Mouse (Mus musculus): ENCODE measurements around the gene Slc30a1. TPM values are rescaled to one million over a fixed set of nuclear protein-coding genes. Genes with fewer than 3 reads are reported as not detected.
A peak's percentile ranks its signal among the peaks of the same experiment; 100 is the strongest.

Slc30a1 gene
- polyA plus RNA-seq, 1 experiment, result 3.5 TPM

GRCm38 (mm10) chr1:191911067-191911668 is 4.6 kb downstream of the Slc30a1 start:
- peaks cover 16% of the 10 kb centered on the region for H3K36me3 ChIP-seq (ENCODE audit: control insufficient read depth, insufficient read depth)
- H3ac ChIP-seq (ENCODE audit: control insufficient read depth, insufficient read length, low read depth), result no peak overlapping the region
- H3K27me3 ChIP-seq (ENCODE audit: control insufficient read depth, insufficient read depth, insufficient read length), result no peaks in the 10 kb centered on the region
- TF ChIP-seq MYOG (IDR thresholded peaks at IDR 0.05; ENCODE audit: control insufficient read depth, extremely low read depth, insufficient read length), result no peak
- no peak for TF ChIP-seq MYOD1 (IDR thresholded peaks at IDR 0.05; ENCODE audit: control insufficient read depth, insufficient read length, low read depth)
- no peak for TF ChIP-seq CTCF (IDR thresholded peaks at IDR 0.05; ENCODE audit: control insufficient read depth, insufficient read depth, insufficient read length)
- no peak for TF ChIP-seq CEBPB (IDR thresholded peaks at IDR 0.05; ENCODE audit: low read depth)
- TF ChIP-seq MAX (IDR thresholded peaks at IDR 0.05), result no peak
- TF ChIP-seq USF1 (IDR thresholded peaks at IDR 0.05; ENCODE audit: low read depth), result no peak
- TF ChIP-seq FOSL1 (IDR thresholded peaks at IDR 0.05; ENCODE audit: insufficient read depth, low read length, poor library complexity, severe bottlenecking), result no peak
- peaks cover 6% of the 10 kb centered on the region for H3K79me3 ChIP-seq (ENCODE audit: low read depth)
- H3K79me2 ChIP-seq (ENCODE audit: control insufficient read depth, insufficient read depth), result peaks cover 28% of the 10 kb centered on the region
- H3K4me3 ChIP-seq (ENCODE audit: insufficient read depth, poor library complexity, severe bottlenecking), result no peak overlapping the region

DNA sequence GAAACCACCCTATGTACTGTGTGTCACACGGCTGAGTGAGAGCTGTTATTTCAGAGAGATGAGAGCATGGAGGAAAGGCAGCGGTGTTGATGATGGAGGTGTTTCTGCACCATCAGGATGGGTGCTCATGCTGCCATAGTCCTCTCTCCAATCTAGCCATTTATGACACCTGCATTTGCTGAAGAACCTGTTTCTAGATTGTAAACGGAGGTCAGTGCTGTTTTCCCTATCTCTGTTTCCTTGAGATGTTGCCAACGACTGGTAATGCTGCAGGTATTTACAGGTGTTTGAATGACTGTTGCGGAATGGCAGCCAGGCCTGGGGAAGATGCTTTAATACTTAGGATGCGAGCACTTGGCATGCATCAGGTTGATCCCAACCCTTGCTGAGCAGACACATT is 8.1 kb downstream of the Slc30a1 start:
- Histone ChIP-seq H3K36me3 (ENCODE audit: control insufficient read depth, insufficient read depth) (peaks cover 2% of the 10 kb centered on the region), H3K4me3 (ENCODE audit: insufficient read depth, poor library complexity, severe bottlenecking) (no peak overlapping the region), H3K27me3 (ENCODE audit: control insufficient read depth, insufficient read depth, insufficient read length) (no peaks in the 10 kb centered on the region), H3K79me3 (ENCODE audit: low read depth) (no peaks in the 10 kb centered on the region), H3K79me2 (ENCODE audit: control insufficient read depth, insufficient read depth) (peaks cover under 1% of the 10 kb centered on the region), H3ac (ENCODE audit: control insufficient read depth, insufficient read length, low read depth) (no peak overlapping the region)
- TF ChIP-seq MYOG (IDR thresholded peaks at IDR 0.05; ENCODE audit: control insufficient read depth, extremely low read depth, insufficient read length) (no peak), FOSL1 (IDR thresholded peaks at IDR 0.05; ENCODE audit: insufficient read depth, low read length, poor library complexity, severe bottlenecking) (no peak), MYOD1 (IDR thresholded peaks at IDR 0.05; ENCODE audit: control insufficient read depth, insufficient read length, low read depth) (no peak), USF1 (IDR thresholded peaks at IDR 0.05; ENCODE audit: low read depth) (no peak)

DNA sequence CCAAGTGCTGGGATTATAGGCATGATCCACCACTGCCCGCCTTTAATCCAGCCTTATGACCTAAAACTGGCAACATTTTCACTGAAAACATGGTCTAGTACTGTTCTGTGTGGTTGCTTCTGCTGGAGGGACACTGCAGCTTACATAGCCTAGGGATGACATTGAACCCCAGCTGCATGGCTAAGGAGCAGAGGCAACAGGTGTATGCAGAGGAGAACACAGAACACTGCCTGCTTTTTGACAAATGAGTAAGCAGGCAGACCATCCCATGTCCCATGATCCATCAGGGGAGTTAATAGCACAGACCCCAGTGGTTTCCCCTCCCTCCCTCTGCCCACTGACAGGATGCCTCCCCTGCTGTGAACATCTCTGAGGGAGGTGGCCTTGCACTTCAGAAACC is 9.0 kb downstream of the Slc30a1 start:
- H3K36me3 ChIP-seq (ENCODE audit: control insufficient read depth, insufficient read depth), result no peaks in the 10 kb centered on the region
- TF ChIP-seq CEBPB (IDR thresholded peaks at IDR 0.05; ENCODE audit: low read depth) (no peak), MYOD1 (IDR thresholded peaks at IDR 0.05; ENCODE audit: control insufficient read depth, insufficient read length, low read depth) (peak; percentile 77), MAX (IDR thresholded peaks at IDR 0.05) (no peak), MYOG (IDR thresholded peaks at IDR 0.05; ENCODE audit: control insufficient read depth, extremely low read depth, insufficient read length) (no peak), USF1 (IDR thresholded peaks at IDR 0.05; ENCODE audit: low read depth) (no peak)
- H3ac ChIP-seq (ENCODE audit: control insufficient read depth, insufficient read length, low read depth), result no peak overlapping the region
- no peak overlapping the region for H3K4me3 ChIP-seq (ENCODE audit: insufficient read depth, poor library complexity, severe bottlenecking)
- no peaks in the 10 kb centered on the region for H3K79me3 ChIP-seq (ENCODE audit: low read depth)
- no peaks in the 10 kb centered on the region for H3K27me3 ChIP-seq (ENCODE audit: control insufficient read depth, insufficient read depth, insufficient read length)
- H3K79me2 ChIP-seq (ENCODE audit: control insufficient read depth, insufficient read depth), result no peaks in the 10 kb centered on the region

- no peaks in the 10 kb centered on the region for H3K79me2 ChIP-seq (ENCODE audit: control insufficient read depth, insufficient read depth)
- H3K79me3 ChIP-seq (ENCODE audit: low read depth), result no peaks in the 10 kb centered on the region
- no peaks in the 10 kb centered on the region for H3K36me3 ChIP-seq (ENCODE audit: control insufficient read depth, insufficient read depth)
- no peak overlapping the region for H3K4me3 ChIP-seq (ENCODE audit: insufficient read depth, poor library complexity, severe bottlenecking)
- H3ac ChIP-seq (ENCODE audit: control insufficient read depth, insufficient read length, low read depth), result no peak overlapping the region
- no peaks in the 10 kb centered on the region for H3K27me3 ChIP-seq (ENCODE audit: control insufficient read depth, insufficient read depth, insufficient read length)
- TF ChIP-seq CTCF (IDR thresholded peaks at IDR 0.05; ENCODE audit: control insufficient read depth, insufficient read depth, insufficient read length) (no peak), MYOG (IDR thresholded peaks at IDR 0.05; ENCODE audit: control insufficient read depth, extremely low read depth, insufficient read length) (no peak), CEBPB (IDR thresholded peaks at IDR 0.05; ENCODE audit: low read depth) (no peak), MYOD1 (IDR thresholded peaks at IDR 0.05; ENCODE audit: control insufficient read depth, insufficient read length, low read depth) (no peak), FOSL1 (IDR thresholded peaks at IDR 0.05; ENCODE audit: insufficient read depth, low read length, poor library complexity, severe bottlenecking) (no peak), MAX (IDR thresholded peaks at IDR 0.05) (no peak), USF1 (IDR thresholded peaks at IDR 0.05; ENCODE audit: low read depth) (no peak)
Measured at GRCm38 (mm10) chr1:191916876-191917275, 10.3 kb downstream of the Slc30a1 start.

DNA sequence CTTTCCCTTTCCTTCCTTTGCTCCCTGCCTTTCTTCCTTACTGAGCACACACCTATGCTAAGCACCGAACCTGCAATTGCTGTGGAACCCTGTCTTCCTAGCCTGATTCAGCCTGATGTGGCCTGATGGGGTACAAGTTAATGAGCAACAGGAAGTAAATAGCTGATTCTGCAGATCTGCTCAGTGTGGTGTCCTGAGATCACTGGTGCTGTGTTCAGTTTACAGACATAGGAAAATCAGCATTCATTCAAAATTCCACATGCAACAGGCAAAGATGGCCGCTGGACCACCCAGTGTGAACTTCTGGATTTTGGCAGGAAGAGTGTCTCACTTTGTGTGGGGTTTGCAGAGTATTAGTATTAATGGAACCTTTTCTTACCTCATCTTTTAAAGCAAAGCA is 12.8 kb downstream of the Slc30a1 start:
- H3K79me3 ChIP-seq (ENCODE audit: low read depth), result no peaks in the 10 kb centered on the region
- no peak overlapping the region for H3ac ChIP-seq (ENCODE audit: control insufficient read depth, insufficient read length, low read depth)
- H3K27me3 ChIP-seq (ENCODE audit: control insufficient read depth, insufficient read depth, insufficient read length), result peaks cover 3% of the 10 kb centered on the region
- no peak overlapping the region for H3K4me3 ChIP-seq (ENCODE audit: insufficient read depth, poor library complexity, severe bottlenecking)
- H3K79me2 ChIP-seq (ENCODE audit: control insufficient read depth, insufficient read depth), result no peaks in the 10 kb centered on the region
- no peaks in the 10 kb centered on the region for H3K36me3 ChIP-seq (ENCODE audit: control insufficient read depth, insufficient read depth)
- TF ChIP-seq CEBPB (IDR thresholded peaks at IDR 0.05; ENCODE audit: low read depth), result no peak
- TF ChIP-seq MYOD1 (IDR thresholded peaks at IDR 0.05; ENCODE audit: control insufficient read depth, insufficient read length, low read depth), result no peak
- no peak for TF ChIP-seq CTCF (IDR thresholded peaks at IDR 0.05; ENCODE audit: control insufficient read depth, insufficient read depth, insufficient read length)
- TF ChIP-seq MYOG (IDR thresholded peaks at IDR 0.05; ENCODE audit: control insufficient read depth, extremely low read depth, insufficient read length), result no peak
- no peak for TF ChIP-seq FOSL1 (IDR thresholded peaks at IDR 0.05; ENCODE audit: insufficient read depth, low read length, poor library complexity, severe bottlenecking)
- TF ChIP-seq MAX (IDR thresholded peaks at IDR 0.05), result no peak
- TF ChIP-seq USF1 (IDR thresholded peaks at IDR 0.05; ENCODE audit: low read depth), result no peak

GRCm38 (mm10) chr1:191921701-191922100 is 15.1 kb downstream of the Slc30a1 start:
- no peaks in the 10 kb centered on the region for H3K79me3 ChIP-seq (ENCODE audit: low read depth)
- H3K27me3 ChIP-seq (ENCODE audit: control insufficient read depth, insufficient read depth, insufficient read length), result peaks cover 3% of the 10 kb centered on the region
- H3K4me3 ChIP-seq (ENCODE audit: insufficient read depth, poor library complexity, severe bottlenecking), result no peak overlapping the region
- no peak overlapping the region for H3ac ChIP-seq (ENCODE audit: control insufficient read depth, insufficient read length, low read depth)
- H3K79me2 ChIP-seq (ENCODE audit: control insufficient read depth, insufficient read depth), result no peaks in the 10 kb centered on the region
- TF ChIP-seq USF1 (IDR thresholded peaks at IDR 0.05; ENCODE audit: low read depth) (no peak), MAX (IDR thresholded peaks at IDR 0.05) (no peak), CTCF (IDR thresholded peaks at IDR 0.05; ENCODE audit: control insufficient read depth, insufficient read depth, insufficient read length) (no peak), FOSL1 (IDR thresholded peaks at IDR 0.05; ENCODE audit: insufficient read depth, low read length, poor library complexity, severe bottlenecking) (no peak), MYOG (IDR thresholded peaks at IDR 0.05; ENCODE audit: control insufficient read depth, extremely low read depth, insufficient read length) (no peak), CEBPB (IDR thresholded peaks at IDR 0.05; ENCODE audit: low read depth) (no peak), MYOD1 (IDR thresholded peaks at IDR 0.05; ENCODE audit: control insufficient read depth, insufficient read length, low read depth) (no peak)
- no peaks in the 10 kb centered on the region for H3K36me3 ChIP-seq (ENCODE audit: control insufficient read depth, insufficient read depth)
